8 mouse cellular contexts compared by ENCODE assay signal in the genomic region with DNA sequence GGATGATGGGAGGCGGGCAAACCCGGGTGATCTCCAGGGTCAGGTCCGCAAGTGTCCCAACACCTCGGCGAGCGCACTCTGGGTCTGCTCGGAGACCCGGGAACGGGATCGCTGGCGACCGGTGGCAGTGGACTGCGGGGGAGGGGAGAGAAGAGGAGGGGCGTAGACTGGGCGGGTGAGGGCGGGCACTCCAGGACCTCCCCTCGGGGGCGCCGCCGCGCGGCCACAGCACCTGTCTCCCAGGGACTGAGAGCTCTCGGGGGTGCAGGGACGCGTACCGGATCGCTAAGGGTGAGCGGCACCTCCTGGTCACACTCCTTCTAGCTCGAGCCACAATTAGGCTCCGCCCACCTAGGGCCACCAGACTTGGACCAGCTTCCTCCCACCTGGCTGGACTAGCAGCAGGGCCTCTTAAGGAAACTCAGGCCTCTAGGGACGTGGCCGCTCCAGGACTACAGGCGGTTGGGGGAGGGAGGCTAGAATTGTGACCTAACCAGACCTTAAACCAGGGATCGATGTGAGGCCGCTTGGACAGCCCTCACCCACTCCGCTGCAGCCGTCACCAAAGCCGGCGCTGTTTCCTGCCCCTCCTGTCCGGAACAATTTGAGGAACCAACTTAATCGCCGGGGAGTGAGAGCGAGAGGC. TPM values are rescaled to one million over a fixed set of nuclear protein-coding genes. Genes with fewer than 3 reads are reported as not detected.
DNase-seq lines count a peak whose midpoint lies in the region; ATAC-seq and TF ChIP-seq lines count a peak whose summit lies in the region.

A gene (minus strand): TSS at position 140 of the 646 bp plus-strand sequence.

- peaks cover 21% of the 10 kb centered on the region for H3K4me1 ChIP-seq in E14TG2a.4 (replicated peaks; ENCODE audit: low read depth, low read length)
- H3K4me1 ChIP-seq in forebrain, embryonic 13.5 days, result peaks cover 7% of the 10 kb centered on the region
- peaks cover 6% of the 10 kb centered on the region for H3K4me1 ChIP-seq in lung, embryonic 16.5 days (replicated peaks; ENCODE audit: control insufficient read depth, insufficient read depth, low read length)
- H3K4me1 ChIP-seq in thymus, adult 2 months (replicated peaks; ENCODE audit: control insufficient read depth, insufficient read depth, low read length), result peaks cover 13% of the 10 kb centered on the region; the same call in 1 of the 2 replicates

- peak within 1 kb of the TSS; percentile 87 for H3K4me3 ChIP-seq in E14TG2a.4 (replicated peaks; ENCODE audit: low read length)
- peak within 1 kb of the TSS; percentile 63 for H3K4me3 ChIP-seq in forebrain, embryonic 13.5 days
- H3K4me3 ChIP-seq in lung, embryonic 16.5 days (ENCODE audit: low read length), result peak within 1 kb of the TSS; percentile 72
- peak within 1 kb of the TSS; percentile 64 for H3K4me3 ChIP-seq in thymus, adult 2 months (ENCODE audit: control insufficient read depth, insufficient read depth, low read length)

- TF ChIP-seq CTCF in E14TG2a.4 (conservative IDR thresholded peaks at IDR 0.05; ENCODE audit: low read length), result no peak
- TF ChIP-seq CTCF in brain, embryonic 14.5 days (IDR thresholded peaks at IDR 0.05; ENCODE audit: borderline replicate concordance, extremely low read depth, insufficient read depth, insufficient read length), result no peak
- no peak; the same call in 1 of the 2 replicates for TF ChIP-seq CTCF in thymus, adult 2 months (IDR thresholded peaks at IDR 0.05; ENCODE audit: borderline replicate concordance, control insufficient read depth, extremely low read depth, insufficient read depth, low read length, poor library complexity)

- peak within 1 kb of the TSS; percentile 95 for H3K4me2 ChIP-seq in forebrain, embryonic 13.5 days
- H3K4me2 ChIP-seq in lung, embryonic 16.5 days (ENCODE audit: low read depth, low read length), result peak within 1 kb of the TSS; percentile 81

- TF ChIP-seq POLR2A in brain, embryonic 14.5 days (IDR thresholded peaks at IDR 0.05; ENCODE audit: borderline replicate concordance, extremely low read depth, insufficient read depth, insufficient read length, poor library complexity, severe bottlenecking), result no peak
- TF ChIP-seq POLR2A in thymus, adult 2 months (IDR thresholded peaks at IDR 0.05; ENCODE audit: control insufficient read depth, extremely low read depth, insufficient read depth, low read length, poor library complexity), result no peak

- no peaks in the 10 kb centered on the region for H3K9me3 ChIP-seq in E14TG2a.4 (ENCODE audit: low read length)
- no peaks in the 10 kb centered on the region for H3K9me3 ChIP-seq in forebrain, embryonic 13.5 days (replicated peaks)
- H3K9me3 ChIP-seq in lung, embryonic 16.5 days (ENCODE audit: control insufficient read depth, low read length), result no peaks in the 10 kb centered on the region

- ATAC-seq in forebrain, embryonic 13.5 days, result peak; percentile 90
- peak; percentile 89 for ATAC-seq in lung, embryonic 16.5 days (ENCODE audit: low read depth)
- peak; percentile 69 for ATAC-seq in neutrophil, adult 5-6 weeks (ENCODE audit: extremely low read depth, insufficient number of reproducible peaks, low FRiP score, poor library complexity, severe bottlenecking)

- intact Hi-C loops in heart, postnatal 10 days (cut with DNase I), result loop anchor here (2.0 kb wide), 1 partner anchor 47 kb away; no protein-coding TSS in a partner anchor

- DNase-seq in brain, embryonic 14.5 days (ENCODE audit: low read depth), result peak; percentile 65
- peak; percentile 71 to 78 for DNase-seq in heart, postnatal 10 days
- peak; percentile 90 to 91 for DNase-seq in kidney, postnatal 36 days
- peak; percentile 50 for DNase-seq in thymus, adult 2 months

- peak within 1 kb of the TSS; percentile 77 for H3K9ac ChIP-seq in forebrain, embryonic 13.5 days
- peak within 1 kb of the TSS; percentile 81 for H3K9ac ChIP-seq in lung, embryonic 16.5 days (ENCODE audit: low read length)

- H3K36me3 ChIP-seq in E14TG2a.4 (ENCODE audit: insufficient read depth, low read length), result no peaks in the 10 kb centered on the region
- H3K36me3 ChIP-seq in forebrain, embryonic 13.5 days (ENCODE audit: poor library complexity, severe bottlenecking), result no peaks in the 10 kb centered on the region
- no peaks in the 10 kb centered on the region for H3K36me3 ChIP-seq in lung, embryonic 16.5 days (ENCODE audit: control insufficient read depth, insufficient read depth, low read length)
- no peaks in the 10 kb centered on the region for H3K36me3 ChIP-seq in thymus, adult 2 months (ENCODE audit: control insufficient read depth, insufficient read depth, low read length)

- no peak within 1 kb of the TSS for H3K27ac ChIP-seq in forebrain, embryonic 13.5 days
- H3K27ac ChIP-seq in lung, embryonic 16.5 days (ENCODE audit: low read length), result peak within 1 kb of the TSS; percentile 88
- H3K27ac ChIP-seq in thymus, adult 2 months (ENCODE audit: control insufficient read depth, insufficient read depth, low read length), result no peak within 1 kb of the TSS

- H3K27me3 ChIP-seq in E14TG2a.4 (ENCODE audit: insufficient read depth, low read length), result peaks cover 69% of the 10 kb centered on the region
- peaks cover 17% of the 10 kb centered on the region for H3K27me3 ChIP-seq in forebrain, embryonic 13.5 days
- H3K27me3 ChIP-seq in lung, embryonic 16.5 days (ENCODE audit: control insufficient read depth, insufficient read depth, low read depth, low read length), result no peaks in the 10 kb centered on the region
- no peaks in the 10 kb centered on the region; the same call in 1 of the 2 replicates for H3K27me3 ChIP-seq in thymus, adult 2 months (ENCODE audit: control insufficient read depth, insufficient read depth, low read length)

- under 1% methylated on average over 40 of the region's 43 CpGs for WGBS in forebrain, embryonic 13.5 days
- WGBS in lung, embryonic 16.5 days, result under 1% methylated on average over 39 of the region's 43 CpGs
- 1% methylated on average over 41 of the region's 43 CpGs for WGBS in thymus, adult 2 months

RNA-seq across cellular contexts. Expression of the gene that starts here (rescaled TPM):
- polyA plus RNA-seq in brain, embryonic 14.5 days (2012; rRNA removed), result 7.8 and 8.0 TPM in 2 replicates
- 12.1 and 13.3 TPM in 2 replicates for polyA plus RNA-seq in forebrain, embryonic 13.5 days (2015; fragmentation: Nextera tagmentation; extraction: Ambion mirVana)
- total RNA-seq in heart, postnatal 10 days (2021), result 10 to 100 TPM; 13.1 to 13.6 TPM
- 118 and 126 TPM in 2 replicates for polyA plus RNA-seq in lung, embryonic 16.5 days (2015; fragmentation: Nextera tagmentation; extraction: Ambion mirVana)
- 2.1 and 3.3 TPM in 2 replicates for total RNA-seq in neutrophil, adult 5-6 weeks (2017)
- 11.9 and 15.4 TPM in 2 replicates for polyA plus RNA-seq in thymus, adult 2 months (2012; rRNA removed)
